Mouse (Mus musculus) forebrain, postnatal 0 days (tissue): ENCODE measurements at regions not wholly inside any gene's neighbourhood (a gene's known extent, or its start where the extent isn't known, plus 50 kb on each side); places are given as distances from the start of the nearest gene placed in this dataset.

Experiments
- ATAC-seq: fragments of 200-750 bp; cut with Nextera tagmentation; 2 replicates; pipeline ENCODE4 v1.8.0; 2017; ENCODE audit warnings: mild to moderate bottlenecking, moderate library complexity
- DNase-seq: peaks from one replicate; pipeline ENCODE4 v3.0.0-alpha.2; 2015
- H3K27ac ChIP-seq: fragments of 300-500 bp; sonication (generic); 2 replicates; pipeline ENCODE4 v1.5.1; 2014; ENCODE audit warnings: low read depth, mild to moderate bottlenecking, antibody characterized with exemption, low read length, moderate library complexity, mixed read lengths
- H3K27me3 ChIP-seq: fragments of 300-500 bp; sonication (generic); 2 replicates; pipeline ENCODE4 v1.6.1; 2014; ENCODE audit warnings: mild to moderate bottlenecking, low read length, mixed read lengths; ENCODE audit not compliant: insufficient read depth
- H3K36me3 ChIP-seq: fragments of 300-500 bp; sonication (generic); 2 replicates; pipeline ENCODE4 v1.6.1; 2014; ENCODE audit warnings: mild to moderate bottlenecking, moderate library complexity; ENCODE audit not compliant: insufficient read depth
- H3K4me1 ChIP-seq: fragments of 300-500 bp; sonication (generic); 2 replicates; pipeline ENCODE4 v1.6.1; 2014; ENCODE audit warnings: antibody characterized with exemption; ENCODE audit not compliant: insufficient read depth
- H3K4me2 ChIP-seq: fragments of 300-500 bp; sonication (generic); 2 replicates; pipeline ENCODE4 v1.6.1; 2014; ENCODE audit warnings: low read depth, mild to moderate bottlenecking, moderate library complexity
- H3K4me3 ChIP-seq: fragments of 300-500 bp; sonication (generic); 2 replicates; pipeline ENCODE4 v1.5.1; 2014; ENCODE audit warnings: low read depth, low read length, mixed read lengths
- H3K9ac ChIP-seq: fragments of 300-500 bp; sonication (generic); 2 replicates; pipeline ENCODE4 v1.6.1; 2014; ENCODE audit warnings: mild to moderate bottlenecking
- H3K9me3 ChIP-seq: fragments of 300-500 bp; sonication (generic); 2 replicates; pipeline ENCODE4 v1.6.1; 2016; ENCODE audit warnings: low read length
- CTCF ChIP-seq: sonication (generic); IDR thresholded peaks from 2 replicates; pipeline ENCODE4 v1.5.1; 2016; ENCODE audit warnings: antibody characterized with exemption, control low read depth, low read depth
- WGBS: fragments of 180-500 bp; shearing (Covaris S2); extraction: QIAGEN DNeasy Blood & Tissue Kit; methylation state at CpG from one replicate; pipeline ENCODE4 v1.1.7; 2014; 5-methylcytosine and 5-hydroxymethylcytosine counted together

DNA sequence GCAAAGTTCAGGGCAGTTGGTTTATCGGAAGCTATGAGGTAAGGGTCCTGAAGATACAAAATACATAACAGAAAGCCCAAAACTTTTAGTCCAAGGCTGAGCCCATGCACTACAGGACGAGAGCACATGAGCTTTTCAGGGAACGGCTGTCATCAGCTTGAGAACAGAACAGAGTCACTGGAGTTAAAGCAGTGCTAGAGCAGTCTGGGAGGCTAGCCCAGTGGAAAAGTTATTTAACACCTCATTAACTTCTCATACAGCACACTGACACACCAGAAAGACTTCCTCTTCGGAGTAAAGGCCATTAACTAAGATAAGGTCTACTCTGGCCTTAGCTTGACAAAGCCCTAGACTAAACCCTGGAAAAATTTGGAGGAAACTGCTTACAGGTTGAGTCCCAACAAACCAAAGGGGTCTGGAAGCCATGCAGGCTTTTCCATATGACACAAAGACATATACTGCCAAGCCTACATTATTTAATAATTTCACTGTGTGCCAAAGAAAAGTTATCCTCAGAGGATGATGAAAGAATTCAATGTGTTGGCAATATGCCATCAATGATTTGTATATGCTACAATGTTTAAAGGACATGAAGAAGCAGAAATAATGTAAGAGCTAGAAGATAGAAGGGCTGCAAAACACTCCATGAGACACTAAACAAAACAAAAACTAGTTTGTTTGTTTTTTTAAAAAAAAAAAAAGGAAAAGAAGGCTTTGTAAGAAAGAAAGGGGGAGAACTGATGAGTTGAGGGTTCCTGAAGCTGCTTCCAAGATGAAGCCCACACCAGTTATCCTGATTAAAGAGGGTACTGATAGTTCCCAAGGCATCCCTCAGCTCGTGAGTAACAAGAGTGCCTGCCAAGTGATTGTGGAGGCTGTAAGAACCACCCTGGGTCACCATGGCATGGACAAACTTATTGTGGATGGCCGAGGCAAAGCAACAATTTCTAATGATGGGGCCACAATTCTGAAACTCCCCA, 232.3 kb upstream of the Rack1 start:
- no peak for ATAC-seq
- TF ChIP-seq CTCF, result no peak
- Histone ChIP-seq H3K27ac (no peak overlapping the region), H3K4me3 (no peak overlapping the region), H3K4me1 (no peaks in the 10 kb centered on the region), H3K27me3 (no peaks in the 10 kb centered on the region), H3K4me2 (no peak overlapping the region), H3K9me3 (no peaks in the 10 kb centered on the region), H3K36me3 (no peaks in the 10 kb centered on the region), H3K9ac (no peak overlapping the region)
- DNase-seq, result no peak
- WGBS, result 55% methylated on average over 6 of the region's 6 CpGs

DNA sequence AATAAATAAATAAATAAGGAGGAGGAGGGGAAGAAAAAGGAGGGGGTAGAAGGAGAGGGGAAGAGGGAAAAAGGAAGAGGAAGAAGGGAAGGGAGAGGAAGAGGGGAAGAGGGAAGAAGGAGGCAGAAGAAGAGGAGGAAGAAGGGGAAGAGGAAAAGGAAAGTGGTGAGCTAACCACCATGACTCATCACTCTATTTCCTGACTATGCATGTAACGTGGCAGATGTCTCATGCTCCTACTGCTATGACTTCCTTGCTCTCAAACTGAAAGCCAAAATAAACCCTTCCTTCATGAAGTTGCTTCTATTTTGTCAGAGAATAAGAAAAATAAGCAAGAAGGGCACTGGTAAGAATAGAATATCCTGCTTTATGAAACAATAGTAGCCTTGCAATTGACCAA, 242.1 kb upstream of the Rack1 start:
- Histone ChIP-seq H3K9ac (no peak overlapping the region), H3K4me1 (no peaks in the 10 kb centered on the region), H3K4me2 (no peak overlapping the region), H3K27ac (no peak overlapping the region), H3K36me3 (no peaks in the 10 kb centered on the region), H3K9me3 (no peaks in the 10 kb centered on the region), H3K27me3 (no peaks in the 10 kb centered on the region), H3K4me3 (no peak overlapping the region)
- no peak for ATAC-seq
- 78% methylated on average over 1 of the region's 1 CpGs for WGBS
- TF ChIP-seq CTCF, result no peak
- DNase-seq, result no peak

DNA sequence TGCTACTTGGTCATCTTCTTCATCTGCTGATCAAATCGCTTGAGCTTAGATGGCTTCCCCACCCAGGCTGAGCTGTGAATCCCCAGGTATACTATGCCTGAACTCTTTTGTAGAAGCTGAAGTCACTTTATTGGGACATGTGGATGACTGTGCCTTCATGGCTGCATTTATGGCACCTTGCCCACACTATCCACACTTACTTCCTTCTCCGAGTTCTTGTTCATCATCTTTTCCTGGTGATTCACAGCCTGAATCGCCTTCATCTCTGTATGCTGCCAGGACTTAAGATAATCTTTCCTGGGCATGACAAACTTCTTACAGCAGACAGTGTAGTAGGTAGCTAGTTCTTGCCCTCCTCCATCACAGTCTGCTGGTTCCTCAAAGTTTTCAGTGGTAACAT, 248.1 kb upstream of the Rack1 start:
- no peak for DNase-seq
- 95% methylated on average over 3 of the region's 3 CpGs for WGBS
- no peaks in the 10 kb centered on the region for H3K4me1 ChIP-seq
- no peaks in the 10 kb centered on the region for H3K9me3 ChIP-seq
- no peak for TF ChIP-seq CTCF
- no peak overlapping the region for H3K4me2 ChIP-seq
- H3K4me3 ChIP-seq, result no peak overlapping the region
- H3K27me3 ChIP-seq, result no peaks in the 10 kb centered on the region
- H3K9ac ChIP-seq, result no peak overlapping the region
- no peak for ATAC-seq
- H3K27ac ChIP-seq, result no peak overlapping the region
- no peaks in the 10 kb centered on the region for H3K36me3 ChIP-seq

DNA sequence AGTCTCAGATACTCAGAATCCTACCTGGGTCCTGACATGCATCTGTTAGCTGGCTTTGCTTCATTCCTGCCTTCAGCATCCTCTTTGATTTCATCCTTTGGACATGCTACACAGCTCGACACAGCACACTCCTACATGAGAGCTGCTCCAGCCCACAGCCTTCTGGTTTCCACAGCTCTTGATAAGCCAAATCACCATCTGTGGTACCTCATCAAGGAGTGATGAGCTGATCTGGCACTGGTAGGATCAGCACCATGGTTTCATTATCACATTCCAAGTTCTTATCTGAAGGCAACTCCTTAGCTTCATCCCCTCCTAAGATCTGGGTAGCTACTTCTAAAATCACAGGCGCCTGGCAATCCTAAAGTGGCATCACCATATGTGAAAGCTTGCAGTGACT, 248.9 kb upstream of the Rack1 start:
- H3K27ac ChIP-seq, result no peak overlapping the region
- no peaks in the 10 kb centered on the region for H3K4me1 ChIP-seq
- TF ChIP-seq CTCF, result no peak
- DNase-seq, result peak; percentile 4
- peak; percentile 61 for ATAC-seq
- H3K27me3 ChIP-seq, result no peaks in the 10 kb centered on the region
- H3K36me3 ChIP-seq, result no peaks in the 10 kb centered on the region
- WGBS, result 76% methylated on average over 2 of the region's 2 CpGs
- no peaks in the 10 kb centered on the region for H3K9me3 ChIP-seq
- no peak overlapping the region for H3K4me3 ChIP-seq
- H3K4me2 ChIP-seq, result no peak overlapping the region
- H3K9ac ChIP-seq, result no peak overlapping the region

DNA sequence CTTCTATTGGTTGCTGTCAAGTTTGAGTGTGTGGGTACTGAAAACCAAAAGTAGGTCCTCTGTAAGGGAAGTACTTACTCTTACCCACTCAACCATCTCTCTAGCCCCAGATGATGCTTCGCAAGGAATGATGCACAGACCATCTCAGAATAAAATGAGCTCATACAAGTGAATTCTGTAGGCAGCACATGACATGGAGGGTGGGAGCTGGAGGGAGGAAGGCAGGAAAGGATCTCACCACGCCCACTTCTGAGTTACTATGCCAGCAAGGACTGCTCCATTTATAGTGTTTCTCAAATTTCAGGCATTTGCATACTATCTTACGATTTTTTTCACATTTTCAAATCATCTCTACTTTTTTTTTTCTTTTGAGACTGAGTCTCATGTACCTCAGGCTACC, 273.8 kb upstream of the Rack1 start:
- H3K4me3 ChIP-seq, result no peak overlapping the region
- no peaks in the 10 kb centered on the region for H3K36me3 ChIP-seq
- H3K9ac ChIP-seq, result no peak overlapping the region
- H3K4me2 ChIP-seq, result no peak overlapping the region
- no peak for ATAC-seq
- H3K27ac ChIP-seq, result no peak overlapping the region
- no peak for TF ChIP-seq CTCF
- DNase-seq, result no peak
- no peaks in the 10 kb centered on the region for H3K9me3 ChIP-seq
- whole genome bisulfite sequencing, result 82% methylated on average over 3 of the region's 3 CpGs
- no peaks in the 10 kb centered on the region for H3K4me1 ChIP-seq
- no peaks in the 10 kb centered on the region for H3K27me3 ChIP-seq

DNA sequence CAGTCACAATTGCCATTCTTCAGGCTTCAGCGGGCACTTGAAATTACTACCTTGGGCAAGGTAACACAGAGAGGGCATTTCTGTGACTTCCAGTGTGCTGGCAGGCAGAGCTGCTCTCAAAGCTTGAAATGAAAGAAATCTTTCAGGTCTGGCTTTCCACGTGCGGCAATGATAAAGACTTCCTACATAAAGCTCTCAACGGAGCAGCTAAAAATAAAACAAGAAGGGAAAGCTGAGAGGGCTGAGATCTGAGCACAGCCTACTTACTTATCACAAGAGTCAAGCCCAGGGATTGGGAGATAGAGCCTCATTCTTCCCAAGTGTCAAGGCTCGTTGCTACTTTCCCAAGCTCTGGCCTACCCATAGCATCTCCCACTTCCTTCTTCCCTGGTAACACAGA, 274.6 kb upstream of the Rack1 start:
- ATAC-seq, result no peak
- H3K27ac ChIP-seq, result no peak overlapping the region
- TF ChIP-seq CTCF, result no peak
- H3K9me3 ChIP-seq, result no peaks in the 10 kb centered on the region
- H3K4me1 ChIP-seq, result no peaks in the 10 kb centered on the region
- no peaks in the 10 kb centered on the region for H3K27me3 ChIP-seq
- H3K4me3 ChIP-seq, result no peak overlapping the region
- H3K4me2 ChIP-seq, result no peak overlapping the region
- 78% methylated on average over 5 of the region's 5 CpGs for WGBS
- H3K36me3 ChIP-seq, result no peaks in the 10 kb centered on the region
- DNase-seq, result peak; percentile 4
- no peak overlapping the region for H3K9ac ChIP-seq

DNA sequence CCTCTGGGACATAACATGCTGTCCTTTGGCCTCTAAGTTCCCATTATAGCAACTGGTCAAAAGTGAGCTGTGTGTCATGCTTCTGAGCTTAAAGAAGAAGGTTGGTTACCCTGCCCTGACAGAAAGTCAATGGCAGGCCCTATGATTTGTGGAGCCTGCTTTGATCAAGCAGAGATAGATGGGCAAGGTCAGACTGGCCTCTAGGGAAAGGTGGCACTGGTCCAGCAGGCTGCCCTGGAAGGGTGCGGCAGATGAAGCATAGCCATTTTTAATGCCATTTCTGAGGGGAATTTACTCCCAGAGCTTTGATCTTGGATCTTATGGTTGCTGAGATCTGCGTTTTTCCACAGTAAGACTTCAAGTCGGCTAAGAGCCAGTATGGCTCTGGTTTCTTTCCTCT, 293.2 kb upstream of the Rack1 start:
- no peaks in the 10 kb centered on the region for H3K9me3 ChIP-seq

More for the DNA sequence above, 293.2 kb upstream of the Rack1 start:
- no peak overlapping the region for H3K27ac ChIP-seq
- ATAC-seq (no peak), DNase-seq (no peak)
- H3K4me3 ChIP-seq, result no peak overlapping the region
- H3K4me1 ChIP-seq, result no peaks in the 10 kb centered on the region
- no peak overlapping the region for H3K4me2 ChIP-seq
- H3K27me3 ChIP-seq, result no peaks in the 10 kb centered on the region
- WGBS, result 89% methylated on average over 3 of the region's 3 CpGs
- no peak overlapping the region for H3K9ac ChIP-seq
- no peaks in the 10 kb centered on the region for H3K36me3 ChIP-seq
- TF ChIP-seq CTCF, result no peak
